Mouse (Mus musculus): Measurements from ENCODE around the gene Ipo9. TPM values are rescaled to one million over a fixed set of nuclear protein-coding genes. Genes with fewer than 3 reads are reported as not detected.
A peak's percentile ranks its signal among the peaks of the same experiment; 100 is the strongest.

Ipo9 gene
- polyA plus RNA-seq, 1 experiment, result 1.3 TPM

GRCm38 (mm10) chr1:135374175-135374867 is 56.0 kb downstream of the Ipo9 start:
- TF ChIP-seq GATA1 (IDR thresholded peaks at IDR 0.05; ENCODE audit: borderline replicate concordance, low read length), result no peak
- TF ChIP-seq FLI1 (IDR thresholded peaks at IDR 0.05; ENCODE audit: low read length), result no peak
- Histone ChIP-seq H3K27me3 (replicated peaks) (peaks cover 88% of the 10 kb centered on the region), H3K9me3 (no peaks in the 10 kb centered on the region), H3K4me3 (replicated peaks) (peak overlapping the region; percentile 90), H3K36me3 (replicated peaks; ENCODE audit: low read length) (no peaks in the 10 kb centered on the region), H3K4me1 (peaks cover 37% of the 10 kb centered on the region)

DNA sequence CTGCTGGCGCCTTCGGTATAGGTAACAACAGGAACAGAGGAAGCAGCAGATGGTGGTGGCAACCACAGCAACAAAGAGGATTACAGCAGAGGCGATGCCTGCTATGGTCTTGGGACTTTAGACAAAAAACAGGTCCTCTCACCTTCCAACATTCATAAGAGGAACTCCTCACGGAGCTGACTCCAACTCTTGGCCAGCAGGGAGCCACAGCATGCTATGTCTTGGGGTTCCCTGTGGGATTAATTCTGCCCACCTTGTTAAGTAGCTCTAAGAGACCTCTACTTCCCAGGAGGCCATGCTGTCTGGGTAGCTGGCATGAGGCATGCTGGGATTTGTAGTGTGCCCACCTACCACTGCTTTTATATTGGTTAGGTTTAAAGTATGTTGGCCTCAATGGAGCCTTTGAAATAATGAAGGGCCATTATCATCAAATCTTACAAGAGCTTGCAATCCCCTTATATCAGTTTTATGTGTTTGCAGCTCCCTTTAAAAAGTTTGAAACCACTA is 57.1 kb downstream of the Ipo9 start:
- H3K9me3 ChIP-seq, result no peaks in the 10 kb centered on the region
- H3K4me3 ChIP-seq (replicated peaks), result no peak overlapping the region
- no peaks in the 10 kb centered on the region for H3K36me3 ChIP-seq (replicated peaks; ENCODE audit: low read length)
- no peak for TF ChIP-seq GATA1 (IDR thresholded peaks at IDR 0.05; ENCODE audit: borderline replicate concordance, low read length)
- no peak for TF ChIP-seq FLI1 (IDR thresholded peaks at IDR 0.05; ENCODE audit: low read length)
- H3K27me3 ChIP-seq (replicated peaks), result peaks cover 92% of the 10 kb centered on the region
- H3K4me1 ChIP-seq, result peaks cover 41% of the 10 kb centered on the region

DNA sequence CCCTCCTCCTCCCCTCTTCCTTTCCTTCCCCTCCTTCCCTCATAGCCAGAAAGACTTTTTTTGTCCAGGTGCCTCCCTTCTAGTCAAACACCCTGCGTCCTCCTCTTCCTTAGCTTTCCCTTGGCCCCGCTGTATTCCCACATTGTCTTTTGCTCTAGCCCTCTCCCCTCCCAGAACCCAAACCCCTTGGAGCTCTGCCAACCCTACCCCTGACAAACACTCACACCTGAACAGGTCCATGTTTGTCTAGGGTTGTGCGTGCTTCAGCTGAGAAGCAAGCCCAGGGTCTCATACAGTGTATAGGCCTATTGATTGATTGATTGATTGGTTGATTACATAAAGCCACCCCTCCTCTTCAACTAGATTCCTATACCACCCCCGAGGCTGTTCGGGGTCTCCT is 60.9 kb downstream of the Ipo9 start:
- Histone ChIP-seq H3K4me1 (peaks cover 37% of the 10 kb centered on the region), H3K36me3 (replicated peaks; ENCODE audit: low read length) (no peaks in the 10 kb centered on the region), H3K9me3 (no peaks in the 10 kb centered on the region), H3K27me3 (replicated peaks) (peaks cover 88% of the 10 kb centered on the region), H3K4me3 (replicated peaks) (peak overlapping the region; percentile 90)
- TF ChIP-seq GATA1 (IDR thresholded peaks at IDR 0.05; ENCODE audit: borderline replicate concordance, low read length) (no peak), FLI1 (IDR thresholded peaks at IDR 0.05; ENCODE audit: low read length) (no peak)

DNA sequence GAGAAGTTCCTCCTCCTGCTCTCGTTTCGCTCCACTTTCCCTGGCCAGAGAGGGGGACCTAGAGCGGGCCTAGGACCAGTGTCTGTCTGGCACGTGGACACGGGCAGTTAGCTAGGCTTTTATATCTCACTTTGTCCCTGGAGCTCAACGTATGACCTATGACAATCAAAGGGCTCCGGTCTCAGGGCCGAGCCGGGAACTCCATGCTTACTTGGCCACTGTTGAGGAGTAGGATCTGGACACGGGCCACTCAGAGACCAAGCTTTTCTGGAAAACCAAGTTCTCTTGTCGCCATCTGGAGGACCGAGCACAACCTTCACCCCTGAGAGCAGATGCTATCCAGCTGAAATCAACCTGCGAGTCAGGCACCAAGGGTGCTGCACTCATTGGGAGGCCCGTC is 61.3 kb downstream of the Ipo9 start:
- Histone ChIP-seq H3K9me3 (no peaks in the 10 kb centered on the region), H3K4me3 (replicated peaks) (peak overlapping the region; percentile 90), H3K36me3 (replicated peaks; ENCODE audit: low read length) (no peaks in the 10 kb centered on the region), H3K4me1 (peaks cover 33% of the 10 kb centered on the region), H3K27me3 (replicated peaks) (peaks cover 88% of the 10 kb centered on the region)
- TF ChIP-seq FLI1 (IDR thresholded peaks at IDR 0.05; ENCODE audit: low read length) (no peak), GATA1 (IDR thresholded peaks at IDR 0.05; ENCODE audit: borderline replicate concordance, low read length) (no peak)

GRCm38 (mm10) chr1:135368245-135368644 is 62.1 kb downstream of the Ipo9 start:
- Histone ChIP-seq H3K4me3 (replicated peaks) (peak overlapping the region; percentile 90), H3K9me3 (no peaks in the 10 kb centered on the region), H3K4me1 (peaks cover 33% of the 10 kb centered on the region), H3K36me3 (replicated peaks; ENCODE audit: low read length) (no peaks in the 10 kb centered on the region), H3K27me3 (replicated peaks) (peaks cover 90% of the 10 kb centered on the region)
- TF ChIP-seq GATA1 (IDR thresholded peaks at IDR 0.05; ENCODE audit: borderline replicate concordance, low read length), result no peak
- no peak for TF ChIP-seq FLI1 (IDR thresholded peaks at IDR 0.05; ENCODE audit: low read length)

- no peak overlapping the region for H3K4me3 ChIP-seq (replicated peaks)
- no peaks in the 10 kb centered on the region for H3K36me3 ChIP-seq (replicated peaks; ENCODE audit: low read length)
- TF ChIP-seq GATA1 (IDR thresholded peaks at IDR 0.05; ENCODE audit: borderline replicate concordance, low read length) (no peak), FLI1 (IDR thresholded peaks at IDR 0.05; ENCODE audit: low read length) (no peak)
- peaks cover 33% of the 10 kb centered on the region for H3K4me1 ChIP-seq
- H3K9me3 ChIP-seq, result no peaks in the 10 kb centered on the region
- peaks cover 84% of the 10 kb centered on the region for H3K27me3 ChIP-seq (replicated peaks)
These were observed 62.7 kb downstream of the Ipo9 start for GRCm38 (mm10) chr1:135367595-135367994.

GRCm38 (mm10) chr1:135367005-135367404 is 63.3 kb downstream of the Ipo9 start:
- TF ChIP-seq FLI1 (IDR thresholded peaks at IDR 0.05; ENCODE audit: low read length), result no peak
- TF ChIP-seq GATA1 (IDR thresholded peaks at IDR 0.05; ENCODE audit: borderline replicate concordance, low read length), result no peak
- peaks cover 33% of the 10 kb centered on the region for H3K4me1 ChIP-seq
- H3K36me3 ChIP-seq (replicated peaks; ENCODE audit: low read length), result no peaks in the 10 kb centered on the region
- peaks cover 78% of the 10 kb centered on the region for H3K27me3 ChIP-seq (replicated peaks)
- H3K9me3 ChIP-seq, result peaks cover 2% of the 10 kb centered on the region
- no peak overlapping the region for H3K4me3 ChIP-seq (replicated peaks)

GRCm38 (mm10) chr1:135366380-135366779 is 63.9 kb downstream of the Ipo9 start:
- peaks cover 7% of the 10 kb centered on the region for H3K9me3 ChIP-seq
- H3K36me3 ChIP-seq (replicated peaks; ENCODE audit: low read length), result no peaks in the 10 kb centered on the region
- TF ChIP-seq GATA1 (IDR thresholded peaks at IDR 0.05; ENCODE audit: borderline replicate concordance, low read length) (no peak), FLI1 (IDR thresholded peaks at IDR 0.05; ENCODE audit: low read length) (no peak)
- peaks cover 33% of the 10 kb centered on the region for H3K4me1 ChIP-seq
- H3K27me3 ChIP-seq (replicated peaks), result peaks cover 75% of the 10 kb centered on the region
- no peak overlapping the region for H3K4me3 ChIP-seq (replicated peaks)

DNA sequence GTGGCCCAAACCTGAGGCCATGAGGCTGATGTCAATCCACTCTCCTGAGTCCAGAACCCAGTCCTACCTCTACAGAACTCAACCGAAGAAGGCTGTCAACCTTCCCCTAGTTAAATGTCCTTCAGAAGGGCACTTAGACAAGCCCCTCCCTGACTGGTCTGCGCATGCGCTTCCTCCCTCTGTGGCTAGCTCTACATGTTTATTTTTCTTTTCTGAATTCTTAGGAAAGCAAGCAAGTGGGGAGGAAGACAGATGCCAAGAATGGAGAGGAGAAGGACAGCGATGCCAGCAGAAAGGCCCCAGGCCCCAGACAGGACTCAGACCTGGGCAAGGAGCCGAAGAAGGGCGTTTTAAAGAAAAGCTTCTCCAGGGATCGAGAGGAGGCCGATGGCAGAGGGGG is 66.9 kb downstream of the Ipo9 start:
- Histone ChIP-seq H3K36me3 (replicated peaks; ENCODE audit: low read length) (no peaks in the 10 kb centered on the region), H3K9me3 (peaks cover 7% of the 10 kb centered on the region), H3K27me3 (replicated peaks) (peaks cover 64% of the 10 kb centered on the region), H3K4me1 (peaks cover 12% of the 10 kb centered on the region), H3K4me3 (replicated peaks) (no peak overlapping the region)
- TF ChIP-seq FLI1 (IDR thresholded peaks at IDR 0.05; ENCODE audit: low read length) (no peak), GATA1 (IDR thresholded peaks at IDR 0.05; ENCODE audit: borderline replicate concordance, low read length) (no peak)

GRCm38 (mm10) chr1:135362115-135362514 is 68.2 kb downstream of the Ipo9 start:
- Histone ChIP-seq H3K4me3 (replicated peaks) (no peak overlapping the region), H3K36me3 (replicated peaks; ENCODE audit: low read length) (no peaks in the 10 kb centered on the region), H3K27me3 (replicated peaks) (peaks cover 69% of the 10 kb centered on the region), H3K4me1 (peaks cover 9% of the 10 kb centered on the region), H3K9me3 (peaks cover 7% of the 10 kb centered on the region)
- TF ChIP-seq GATA1 (IDR thresholded peaks at IDR 0.05; ENCODE audit: borderline replicate concordance, low read length), result no peak
- no peak for TF ChIP-seq FLI1 (IDR thresholded peaks at IDR 0.05; ENCODE audit: low read length)
